Mouse (Mus musculus) forebrain, postnatal 0 days (tissue): ENCODE results near the gene Syndig1. TPM values are rescaled to one million over a fixed set of nuclear protein-coding genes. Genes with fewer than 3 reads are reported as not detected.

ENCODE experiments used
- ATAC-seq: fragments of 200-750 bp; cut with Nextera tagmentation; 2 replicates; pipeline ENCODE4 v1.8.0; 2017; ENCODE audit warnings: mild to moderate bottlenecking, moderate library complexity
- DNase-seq: peaks from one replicate; pipeline ENCODE4 v3.0.0-alpha.2; 2015
- H3K27ac ChIP-seq: fragments of 300-500 bp; sonication (generic); 2 replicates; pipeline ENCODE4 v1.5.1; 2014; ENCODE audit warnings: low read depth, mild to moderate bottlenecking, antibody characterized with exemption, low read length, moderate library complexity, mixed read lengths
- H3K27me3 ChIP-seq: fragments of 300-500 bp; sonication (generic); 2 replicates; pipeline ENCODE4 v1.6.1; 2014; ENCODE audit warnings: mild to moderate bottlenecking, low read length, mixed read lengths; ENCODE audit not compliant: insufficient read depth
- H3K36me3 ChIP-seq: fragments of 300-500 bp; sonication (generic); 2 replicates; pipeline ENCODE4 v1.6.1; 2014; ENCODE audit warnings: mild to moderate bottlenecking, moderate library complexity; ENCODE audit not compliant: insufficient read depth
- H3K4me1 ChIP-seq: fragments of 300-500 bp; sonication (generic); 2 replicates; pipeline ENCODE4 v1.6.1; 2014; ENCODE audit warnings: antibody characterized with exemption; ENCODE audit not compliant: insufficient read depth
- H3K4me2 ChIP-seq: fragments of 300-500 bp; sonication (generic); 2 replicates; pipeline ENCODE4 v1.6.1; 2014; ENCODE audit warnings: low read depth, mild to moderate bottlenecking, moderate library complexity
- H3K4me3 ChIP-seq: fragments of 300-500 bp; sonication (generic); 2 replicates; pipeline ENCODE4 v1.5.1; 2014; ENCODE audit warnings: low read depth, low read length, mixed read lengths
- H3K9ac ChIP-seq: fragments of 300-500 bp; sonication (generic); 2 replicates; pipeline ENCODE4 v1.6.1; 2014; ENCODE audit warnings: mild to moderate bottlenecking
- H3K9me3 ChIP-seq: fragments of 300-500 bp; sonication (generic); 2 replicates; pipeline ENCODE4 v1.6.1; 2016; ENCODE audit warnings: low read length
- CTCF ChIP-seq: sonication (generic); IDR thresholded peaks from 2 replicates; pipeline ENCODE4 v1.5.1; 2016; ENCODE audit warnings: antibody characterized with exemption, control low read depth, low read depth
- WGBS: fragments of 180-500 bp; shearing (Covaris S2); extraction: QIAGEN DNeasy Blood & Tissue Kit; methylation state at CpG from one replicate; pipeline ENCODE4 v1.1.7; 2014; 5-methylcytosine and 5-hydroxymethylcytosine counted together
- polyA plus RNA-seq: library from polyadenylated mRNA; unstranded; fragments of >200 nt; fragmentation: Nextera tagmentation; extraction: Ambion mirVana; gene quantifications from 2 replicates; pipeline ENCODE4 v1.2.1, GENCODE M21; 2015
- total RNA-seq: library from RNA; depleted of rRNA; stranded (reverse); fragments of >200 nt; gene quantifications from 2 replicates; pipeline ENCODE4 v1.2.3, GENCODE M21; 2014; rRNA removed

Gene Syndig1
- total and polyA plus RNA-seq, 2 experiments from 2014 or later = 25.1 to 29.7 TPM

DNA sequence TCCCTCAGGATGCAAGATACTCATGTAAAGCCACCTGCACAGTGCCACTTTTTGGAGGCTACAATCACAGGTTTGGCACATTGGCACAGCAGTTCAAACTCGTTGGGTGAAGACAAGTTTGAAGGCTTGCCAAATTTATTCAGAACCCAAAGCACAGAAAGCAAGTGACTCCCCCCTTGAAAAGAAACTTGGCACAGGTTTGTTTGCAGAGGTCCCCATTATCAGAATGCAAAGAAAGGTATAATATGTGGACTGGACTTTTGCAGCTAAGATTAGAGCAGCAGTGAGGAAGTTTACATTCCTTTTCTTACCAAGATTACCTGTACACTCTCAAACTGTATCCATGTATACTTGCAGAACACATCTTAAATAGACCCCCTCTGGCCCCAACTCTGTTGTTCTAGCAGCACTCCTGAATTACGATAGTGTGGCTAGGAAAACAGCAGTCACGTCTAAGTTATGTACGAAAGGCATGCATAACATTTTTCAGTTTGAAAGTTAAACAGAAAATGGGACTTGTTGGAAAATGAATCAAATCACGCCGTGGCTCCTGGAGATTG, 183.9 kb downstream of the Syndig1 start:
- no peak overlapping the region for H3K27ac ChIP-seq
- H3K36me3 ChIP-seq = no peaks in the 10 kb centered on the region
- H3K9me3 ChIP-seq = no peaks in the 10 kb centered on the region
- no peaks in the 10 kb centered on the region for H3K4me1 ChIP-seq
- TF ChIP-seq CTCF = no peak
- H3K4me2 ChIP-seq = no peak overlapping the region
- H3K4me3 ChIP-seq = no peak overlapping the region
- no peak overlapping the region for H3K9ac ChIP-seq
- H3K27me3 ChIP-seq = no peaks in the 10 kb centered on the region
- 55% methylated on average over 6 of the region's 6 CpGs for WGBS
- ATAC-seq (no peak), DNase-seq (no peak)

DNA sequence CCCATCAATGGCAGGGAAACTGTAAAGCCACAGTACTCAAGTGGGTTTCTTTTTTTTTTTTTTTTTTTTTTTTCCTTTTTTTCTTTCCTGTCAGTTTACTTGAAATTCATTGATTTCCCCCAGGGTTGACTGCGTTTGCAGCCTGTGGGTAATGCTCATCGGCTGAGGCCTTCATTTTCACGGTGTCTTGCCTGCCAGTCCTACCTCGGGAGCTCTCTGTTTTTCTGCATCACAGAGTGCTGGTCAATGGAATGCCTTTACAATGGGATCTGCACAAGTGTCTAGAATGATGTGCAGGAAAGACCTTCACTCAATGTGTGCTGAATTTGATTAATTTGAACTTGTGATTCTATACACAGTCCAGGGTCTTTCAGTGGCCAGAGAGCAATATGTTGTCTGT, 184.8 kb downstream of the Syndig1 start:
- DNase-seq (no peak), ATAC-seq (no peak)
- no peak for TF ChIP-seq CTCF
- Histone ChIP-seq H3K9me3 (no peaks in the 10 kb centered on the region), H3K4me1 (no peaks in the 10 kb centered on the region), H3K36me3 (no peaks in the 10 kb centered on the region), H3K27ac (no peak overlapping the region), H3K4me2 (no peak overlapping the region), H3K4me3 (no peak overlapping the region), H3K27me3 (no peaks in the 10 kb centered on the region), H3K9ac (no peak overlapping the region)
- WGBS = 14% methylated on average over 4 of the region's 4 CpGs

DNA sequence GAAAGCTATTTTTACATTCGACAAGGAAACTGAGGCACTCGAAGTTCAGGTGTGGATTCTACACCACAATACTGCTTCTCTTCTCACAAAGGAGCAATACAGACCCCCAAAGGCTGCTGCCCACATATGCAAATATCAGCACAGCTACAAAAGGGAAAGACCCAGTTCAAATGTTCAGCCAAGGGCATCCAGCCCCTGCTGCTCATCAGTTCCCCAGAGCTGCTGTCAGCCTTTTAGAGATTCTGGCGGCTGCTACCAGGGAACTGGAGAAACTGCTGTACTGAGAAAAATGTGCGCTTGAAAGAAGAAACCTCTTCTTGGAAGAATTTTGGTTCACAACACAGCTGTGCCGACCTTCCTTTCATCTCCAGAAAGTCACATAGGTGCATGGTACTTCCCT, 187.3 kb downstream of the Syndig1 start:
- Histone ChIP-seq H3K27ac (no peak overlapping the region), H3K27me3 (no peaks in the 10 kb centered on the region), H3K4me1 (no peaks in the 10 kb centered on the region), H3K36me3 (no peaks in the 10 kb centered on the region), H3K4me2 (no peak overlapping the region), H3K9me3 (no peaks in the 10 kb centered on the region), H3K4me3 (no peak overlapping the region), H3K9ac (no peak overlapping the region)
- ATAC-seq (peak; percentile 38; the same call in 1 of the 2 replicates), DNase-seq (no peak)
- WGBS = 40% methylated on average over 5 of the region's 5 CpGs
- TF ChIP-seq CTCF = no peak

DNA sequence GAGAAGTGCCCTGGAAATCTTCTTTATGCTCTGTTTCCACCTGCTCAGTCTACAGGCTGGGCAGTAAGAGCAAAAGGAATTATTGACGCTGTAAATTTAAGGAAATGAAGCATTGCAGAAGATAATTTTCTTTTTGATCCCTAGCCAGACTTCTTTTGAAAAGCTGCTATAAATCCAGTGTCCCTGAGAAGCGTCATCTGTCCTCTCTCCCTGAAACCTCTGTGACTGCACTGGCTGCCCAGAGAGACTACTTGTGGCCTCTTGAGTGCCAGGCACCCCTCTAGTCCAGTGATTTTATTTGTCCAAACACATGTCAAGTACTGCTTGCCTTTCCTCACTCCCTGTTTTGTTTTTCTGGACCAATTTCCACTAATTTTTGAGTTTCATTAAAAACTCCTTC, 191.7 kb downstream of the Syndig1 start:
- Histone ChIP-seq H3K27me3 (no peaks in the 10 kb centered on the region), H3K27ac (no peak overlapping the region), H3K4me1 (no peaks in the 10 kb centered on the region), H3K9ac (no peak overlapping the region), H3K9me3 (no peaks in the 10 kb centered on the region), H3K4me2 (no peak overlapping the region), H3K4me3 (no peak overlapping the region), H3K36me3 (no peaks in the 10 kb centered on the region)
- ATAC-seq = no peak
- no peak for TF ChIP-seq CTCF
- WGBS = 85% methylated on average over 2 of the region's 2 CpGs
- no peak for DNase-seq

DNA sequence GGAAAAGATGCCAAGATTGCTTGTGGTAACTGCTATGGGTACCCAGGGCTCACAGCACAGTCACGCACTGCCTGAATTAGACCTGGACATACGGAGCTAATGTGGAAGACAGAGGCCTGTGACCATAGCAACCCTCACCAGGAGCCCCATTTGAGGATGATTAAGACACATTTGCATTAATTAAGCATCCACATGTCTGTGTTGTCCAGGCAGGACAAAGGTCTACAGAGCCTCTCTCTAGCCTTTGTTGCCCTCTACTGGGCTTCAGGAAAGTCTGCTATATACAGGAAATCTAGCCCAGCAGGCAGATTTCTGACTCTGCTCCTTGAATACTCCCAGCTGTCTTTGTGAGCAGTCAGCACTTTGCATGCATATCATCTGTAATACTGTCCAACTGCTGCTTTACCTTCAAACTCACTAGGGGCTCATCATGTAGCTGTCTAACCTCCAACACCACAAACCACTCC, 194.9 kb downstream of the Syndig1 start:
- H3K9ac ChIP-seq = no peak overlapping the region
- no peaks in the 10 kb centered on the region for H3K36me3 ChIP-seq
- H3K27ac ChIP-seq = no peak overlapping the region
- H3K4me1 ChIP-seq = no peaks in the 10 kb centered on the region
- 5% methylated on average over 2 of the region's 2 CpGs for WGBS
- peak; percentile 71 for TF ChIP-seq CTCF
- H3K27me3 ChIP-seq = no peaks in the 10 kb centered on the region
- H3K4me2 ChIP-seq = no peak overlapping the region
- peak; percentile 63 for DNase-seq
- H3K9me3 ChIP-seq = no peaks in the 10 kb centered on the region
- H3K4me3 ChIP-seq = no peak overlapping the region
- ATAC-seq = peak; percentile 93

DNA sequence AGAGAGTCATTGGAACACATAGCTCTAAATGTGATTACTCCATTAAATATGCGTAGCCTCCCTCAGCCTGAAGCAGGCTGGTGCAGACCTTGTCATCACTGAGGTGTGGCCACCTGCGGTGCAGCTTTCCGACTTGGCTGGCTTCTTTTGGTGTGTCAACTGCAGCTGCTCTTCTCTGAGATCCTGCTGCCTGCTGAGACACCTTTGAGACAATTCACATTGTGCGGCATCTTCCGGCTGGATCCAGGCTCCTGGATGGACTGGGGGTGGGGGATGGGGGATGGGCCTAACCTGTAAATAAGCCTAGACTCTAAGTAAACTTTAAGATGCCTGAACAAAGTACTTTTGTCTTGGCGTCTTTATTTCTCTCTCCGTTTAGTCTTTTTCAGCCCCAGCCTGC, 214.5 kb downstream of the Syndig1 start:
- Histone ChIP-seq H3K9me3 (no peaks in the 10 kb centered on the region), H3K4me1 (no peaks in the 10 kb centered on the region), H3K27me3 (no peaks in the 10 kb centered on the region), H3K27ac (no peak overlapping the region), H3K9ac (no peak overlapping the region), H3K4me3 (no peak overlapping the region), H3K4me2 (no peak overlapping the region), H3K36me3 (no peaks in the 10 kb centered on the region)
- no peak for DNase-seq
- 86% methylated on average over 7 of the region's 7 CpGs for WGBS
- no peak for ATAC-seq
- TF ChIP-seq CTCF = no peak

Other genes starting within 250 kb of the Syndig1 start
- gene C530025M09Rik, start 2.0 kb downstream of the Syndig1 start, total RNA-seq = 0.77 and 1.5 TPM in 2 replicates
- gene C530025M09Rik, start 2.0 kb downstream of the Syndig1 start, polyA plus RNA-seq = 1.1 and 1.2 TPM in 2 replicates